Mouse (Mus musculus) bone marrow macrophage, adult 2 months (primary cell): ENCODE measurements around the gene Per1.

Experiments
- CTCF ChIP-seq: IDR thresholded peaks from 2 replicates; pipeline ENCODE4 v1.5.1; 2012; ENCODE audit warnings: low read depth, mild to moderate bottlenecking, low read length, moderate library complexity
- POLR2A ChIP-seq: IDR thresholded peaks from 2 replicates; pipeline ENCODE4 v1.6.1; 2012; ENCODE audit warnings: mild to moderate bottlenecking, low read depth, low read length, borderline replicate concordance

GRCm38 (mm10) chr11:69120221-69121000 is 25.4 kb downstream of the Per1 start, which contains the start of gene Hes7:
- TF ChIP-seq POLR2A (no peak), CTCF (no peak)
